Mouse (Mus musculus) midbrain, embryonic 10.5 days (tissue): ENCODE data around the gene Kpna7. TPM values are rescaled to one million over a fixed set of nuclear protein-coding genes. Genes with fewer than 3 reads are reported as not detected.
"Not testable (repeated sequence)": the region's sequence is repeated elsewhere in the genome, so short reads cannot be mapped to it uniquely, and the experiment has no call there.

ENCODE experiments used
- DNase-seq: peaks from one replicate; pipeline ENCODE4 v3.0.0-alpha.2; 2017; ENCODE audit warnings: low spot score
- H3K27ac ChIP-seq: fragments of 300-500 bp; sonication (generic); replicated peaks from 2 replicates; pipeline ENCODE4 v1.5.1; 2016; ENCODE audit warnings: mild to moderate bottlenecking
- H3K27me3 ChIP-seq: fragments of 300-500 bp; sonication (generic); 2 replicates; pipeline ENCODE4 v1.6.1; 2016; ENCODE audit warnings: low read depth, mild to moderate bottlenecking; ENCODE audit not compliant: poor library complexity, severe bottlenecking
- H3K36me3 ChIP-seq: fragments of 300-500 bp; sonication (generic); 2 replicates; pipeline ENCODE4 v1.6.1; 2016; ENCODE audit warnings: mild to moderate bottlenecking, moderate library complexity
- H3K4me1 ChIP-seq: fragments of 300-500 bp; sonication (generic); 2 replicates; pipeline ENCODE4 v1.6.1; 2016
- H3K4me3 ChIP-seq: fragments of 300-500 bp; sonication (generic); 2 replicates; pipeline ENCODE4 v1.5.1; 2016; ENCODE audit warnings: mild to moderate bottlenecking, moderate library complexity
- H3K9me3 ChIP-seq: fragments of 300-500 bp; sonication (generic); replicated peaks from 2 replicates; pipeline ENCODE4 v1.6.1; 2016; ENCODE audit warnings: mild to moderate bottlenecking
- WGBS: fragments of 180-500 bp; shearing (Covaris S2); methylation state at CpG from one replicate; pipeline ENCODE4 v1.1.7; 2016; 5-methylcytosine and 5-hydroxymethylcytosine counted together
- polyA plus RNA-seq: library from polyadenylated mRNA; unstranded; fragments of >200 nt; fragmentation: Nextera tagmentation; extraction: Ambion mirVana; gene quantifications from 2 replicates; pipeline ENCODE4 v1.2.1, GENCODE M21; 2016

Kpna7 gene
- polyA plus RNA-seq, 1 experiment from 2014 or later: not detected

GRCm38 (mm10) chr5:145116316-145116715, 32.5 kb upstream of the Kpna7 start:
- H3K4me1 ChIP-seq: peaks cover 14% of the 10 kb centered on the region
- H3K36me3 ChIP-seq: peaks cover 1% of the 10 kb centered on the region; the same call in 1 of the 2 replicates
- DNase-seq: no peak
- H3K9me3 ChIP-seq: peaks cover 7% of the 10 kb centered on the region; the same call in 1 of the 2 replicates
- peaks cover 32% of the 10 kb centered on the region for H3K27me3 ChIP-seq
- H3K4me3 ChIP-seq: no peak overlapping the region
- 65% methylated on average over 4 of the region's 4 CpGs for WGBS
- H3K27ac ChIP-seq: no peak overlapping the region

- peaks cover 32% of the 10 kb centered on the region for H3K27me3 ChIP-seq
- H3K27ac ChIP-seq: no peak overlapping the region
- no peak overlapping the region for H3K4me3 ChIP-seq
- H3K4me1 ChIP-seq: peaks cover 14% of the 10 kb centered on the region
- WGBS: 98% methylated on average over 5 of the region's 5 CpGs
- H3K9me3 ChIP-seq: peaks cover 7% of the 10 kb centered on the region; the same call in 1 of the 2 replicates
- H3K36me3 ChIP-seq: peaks cover 7% of the 10 kb centered on the region
- no peak for DNase-seq
These were observed 31.9 kb upstream of the Kpna7 start for GRCm38 (mm10) chr5:145115736-145116135.

GRCm38 (mm10) chr5:145114606-145115473, 31.0 kb upstream of the Kpna7 start:
- peaks cover 7% of the 10 kb centered on the region; the same call in 1 of the 2 replicates for H3K9me3 ChIP-seq
- H3K36me3 ChIP-seq: peaks cover 16% of the 10 kb centered on the region
- peak overlapping the region; percentile 65 for H3K27ac ChIP-seq
- 20% methylated on average over 40 of the region's 40 CpGs for WGBS
- H3K4me1 ChIP-seq: peaks cover 14% of the 10 kb centered on the region
- H3K27me3 ChIP-seq: peaks cover 32% of the 10 kb centered on the region
- peak overlapping the region; percentile 62 for H3K4me3 ChIP-seq
- peak; percentile 33 for DNase-seq

GRCm38 (mm10) chr5:145114071-145114605, 30.3 kb upstream of the Kpna7 start, which contains the start of gene Arpc1b:
Gene Arpc1b (plus strand): TSS chr5:145114215.
- H3K27ac ChIP-seq: peak within 1 kb of the TSS; percentile 65
- H3K36me3 ChIP-seq: peaks cover 23% of the 10 kb centered on the region
- H3K9me3 ChIP-seq: peaks cover 1% of the 10 kb centered on the region; the same call in 1 of the 2 replicates
- peak; percentile 56 for DNase-seq
- peak within 1 kb of the TSS; percentile 62 for H3K4me3 ChIP-seq
- peaks cover 32% of the 10 kb centered on the region for H3K27me3 ChIP-seq
- peaks cover 14% of the 10 kb centered on the region for H3K4me1 ChIP-seq
- WGBS: under 1% methylated on average over 52 of the region's 53 CpGs

- Histone ChIP-seq H3K9me3 (no peaks in the 10 kb centered on the region), H3K27me3 (peaks cover 32% of the 10 kb centered on the region), H3K27ac (no peak overlapping the region), H3K36me3 (peaks cover 30% of the 10 kb centered on the region), H3K4me3 (peak overlapping the region; percentile 62), H3K4me1 (peaks cover 14% of the 10 kb centered on the region)
- WGBS: 63% methylated on average over 2 of the region's 2 CpGs
- DNase-seq: no peak
These were observed 29.6 kb upstream of the Kpna7 start for GRCm38 (mm10) chr5:145113416-145113815.

GRCm38 (mm10) chr5:145112566-145112965, 28.7 kb upstream of the Kpna7 start:
- H3K9me3 ChIP-seq: no peaks in the 10 kb centered on the region
- peaks cover 39% of the 10 kb centered on the region for H3K36me3 ChIP-seq
- no peak overlapping the region for H3K4me3 ChIP-seq
- WGBS: 84% methylated on average over 8 of the region's 8 CpGs
- H3K27me3 ChIP-seq: peaks cover 32% of the 10 kb centered on the region
- H3K4me1 ChIP-seq: peaks cover 14% of the 10 kb centered on the region
- no peak for DNase-seq
- no peak overlapping the region for H3K27ac ChIP-seq

GRCm38 (mm10) chr5:145110401-145110800, 26.6 kb upstream of the Kpna7 start:
- Histone ChIP-seq H3K9me3 (no peaks in the 10 kb centered on the region), H3K4me3 (no peak overlapping the region), H3K4me1 (peaks cover 14% of the 10 kb centered on the region), H3K27me3 (peaks cover 25% of the 10 kb centered on the region), H3K27ac (no peak overlapping the region), H3K36me3 (peaks cover 60% of the 10 kb centered on the region)
- no peak for DNase-seq
- whole genome bisulfite sequencing: 88% methylated on average over 6 of the region's 6 CpGs

- H3K27ac ChIP-seq: no peak overlapping the region
- peaks cover 100% of the 10 kb centered on the region for H3K36me3 ChIP-seq
- no peak for DNase-seq
- 96% methylated on average over 9 of the region's 9 CpGs for WGBS
- no peak overlapping the region for H3K4me3 ChIP-seq
- no peaks in the 10 kb centered on the region for H3K9me3 ChIP-seq
- no peaks in the 10 kb centered on the region for H3K27me3 ChIP-seq
- no peaks in the 10 kb centered on the region for H3K4me1 ChIP-seq
These were observed 22.0 kb upstream of the Kpna7 start for GRCm38 (mm10) chr5:145105694-145106275.

GRCm38 (mm10) chr5:145104328-145104727, 20.5 kb upstream of the Kpna7 start:
- H3K27me3 ChIP-seq: no peaks in the 10 kb centered on the region
- no peaks in the 10 kb centered on the region for H3K4me1 ChIP-seq
- DNase-seq: no peak
- peaks cover 100% of the 10 kb centered on the region for H3K36me3 ChIP-seq
- H3K4me3 ChIP-seq: no peak overlapping the region
- H3K27ac ChIP-seq: no peak overlapping the region
- H3K9me3 ChIP-seq: no peaks in the 10 kb centered on the region
- 91% methylated on average over 9 of the region's 9 CpGs for WGBS

- H3K27ac ChIP-seq: no peak overlapping the region
- H3K9me3 ChIP-seq: no peaks in the 10 kb centered on the region
- no peak overlapping the region for H3K4me3 ChIP-seq
- WGBS: 89% methylated on average over 4 of the region's 4 CpGs
- H3K36me3 ChIP-seq: peaks cover 100% of the 10 kb centered on the region
- H3K4me1 ChIP-seq: no peaks in the 10 kb centered on the region
- DNase-seq: no peak
- no peaks in the 10 kb centered on the region for H3K27me3 ChIP-seq
These were observed 18.9 kb upstream of the Kpna7 start for GRCm38 (mm10) chr5:145102706-145103105.

- H3K4me3 ChIP-seq: not testable (repeated sequence)
- peaks cover 100% of the 10 kb centered on the region for H3K36me3 ChIP-seq
These were observed 17.6 kb upstream of the Kpna7 start for GRCm38 (mm10) chr5:145101451-145101850.

GRCm38 (mm10) chr5:145100960-145101359, 17.1 kb upstream of the Kpna7 start:
- DNase-seq: no peak
- WGBS: 96% methylated on average over 9 of the region's 9 CpGs
- no peaks in the 10 kb centered on the region for H3K4me1 ChIP-seq
- peaks cover 100% of the 10 kb centered on the region for H3K36me3 ChIP-seq
- no peaks in the 10 kb centered on the region for H3K27me3 ChIP-seq
- no peak overlapping the region for H3K27ac ChIP-seq
- H3K4me3 ChIP-seq: no peak overlapping the region
- no peaks in the 10 kb centered on the region for H3K9me3 ChIP-seq

More at GRCm38 (mm10) chr5:145101451-145101850, 17.6 kb upstream of the Kpna7 start:
- not testable (repeated sequence) for H3K9me3 ChIP-seq, H3K27me3 ChIP-seq, H3K27ac ChIP-seq, DNase-seq, H3K4me1 ChIP-seq
- WGBS: 95% methylated on average over 11 of the region's 11 CpGs
